Mouse (Mus musculus) G1E (cell line): Measurements from ENCODE around the gene Vmn1r232. TPM values are rescaled to one million over a fixed set of nuclear protein-coding genes. Genes with fewer than 3 reads are reported as not detected.

ENCODE experiments used
- ATAC-seq: 2 replicates; pipeline ENCODE4 v1.8.0; 2016; ENCODE audit warnings: mild to moderate bottlenecking; ENCODE audit not compliant: insufficient number of reproducible peaks, poor library complexity, low FRiP score, severe bottlenecking; ENCODE audit errors: extremely low read depth
- DNase-seq: peaks from one replicate; pipeline ENCODE4 v3.0.0; 2012; ENCODE audit warnings: low spot score
- H3K27me3 ChIP-seq: 2 replicates; pipeline ENCODE4 v1.6.1; 2012; ENCODE audit warnings: mild to moderate bottlenecking, low read length, inconsistent platforms; ENCODE audit not compliant: insufficient read depth
- H3K36me3 ChIP-seq: replicated peaks from 2 replicates; pipeline ENCODE3; 2012; ENCODE audit warnings: mild to moderate bottlenecking, inconsistent platforms
- H3K4me1 ChIP-seq: 2 replicates; pipeline ENCODE4 v1.6.1; 2012; ENCODE audit warnings: low read depth, low read length, inconsistent platforms, mixed read lengths; ENCODE audit not compliant: insufficient read depth
- H3K4me3 ChIP-seq: 2 replicates; pipeline ENCODE4 v1.5.1; 2012; ENCODE audit warnings: low read depth, mild to moderate bottlenecking, inconsistent platforms, low read length, moderate library complexity, mixed read lengths
- H3K9me3 ChIP-seq: replicated peaks from 2 replicates; pipeline ENCODE4 v1.6.1; 2012; ENCODE audit warnings: inconsistent platforms
- CTCF ChIP-seq: IDR thresholded peaks from 2 replicates; pipeline ENCODE4 v1.5.1; 2012; ENCODE audit warnings: low read depth, low read length, inconsistent platforms, mixed read lengths
- GATA1 ChIP-seq: IDR thresholded peaks from 2 replicates; pipeline ENCODE4 v1.6.1; 2012; ENCODE audit warnings: borderline replicate concordance, low read length, inconsistent platforms, mixed read lengths
- GATA2 ChIP-seq: IDR thresholded peaks from 2 replicates; pipeline ENCODE4 v1.6.1; 2012; ENCODE audit warnings: low read depth, low read length, inconsistent platforms, borderline replicate concordance
- POLR2AphosphoS5 ChIP-seq: IDR thresholded peaks from 2 replicates; pipeline ENCODE4 v1.6.1; 2012; ENCODE audit warnings: low read depth, low read length, inconsistent platforms; ENCODE audit not compliant: insufficient replicate concordance
- TAL1 ChIP-seq: conservative IDR thresholded peaks from 2 replicates; pipeline ENCODE4 v1.6.1; 2012; ENCODE audit warnings: low read depth, low read length, inconsistent platforms, mixed read lengths
- polyA plus RNA-seq: library from polyadenylated mRNA; stranded (reverse); fragments of >175 nt; gene quantifications from 2 replicates; pipeline ENCODE4 v1.2.3, GENCODE M21; 2012
- total RNA-seq, 2 experiments: library from RNA; stranded (forward) in 1 of 2; stranded (reverse) in 1 of 2; fragments of 200-1000 nt in 1 of 2; fragments of >200 nt in 1 of 2; fragmentation: Nextera tagmentation in 1 of 2; gene quantifications; 2 replicates each; pipeline ENCODE4 v1.2.3; 2014 to 2017

The Vmn1r232 gene
- total RNA-seq (2014; fragmentation: Nextera tagmentation) (not detected in 2 replicates), total RNA-seq (2017) (0.16 TPM in 1 of 2 replicates, not detected in the other), polyA plus RNA-seq (not detected in 2 replicates)

- Histone ChIP-seq H3K36me3 (no peaks in the 10 kb centered on the region), H3K9me3 (no peaks in the 10 kb centered on the region), H3K27me3 (0 out of 2 replicates have a peak, but pooled peaks cover 3% of the 10 kb centered on the region), H3K4me3 (no peak within 1 kb of the TSS), H3K4me1 (no peaks in the 10 kb centered on the region)
- DNase-seq: no peak
- TF ChIP-seq GATA2 (no peak), POLR2AphosphoS5 (no peak), GATA1 (no peak), TAL1 (no peak), CTCF (no peak)
- ATAC-seq: no peak
Measured at GRCm38 (mm10) chr17:20919614-20920013, at the start of gene Vmn1r232. Vmn1r232 (minus strand) TSS chr17:20919714.

GRCm38 (mm10) chr17:20966681-20967080, 47.2 kb upstream of the Vmn1r232 start:
- H3K4me3 ChIP-seq: no peak overlapping the region
- no peaks in the 10 kb centered on the region for H3K4me1 ChIP-seq
- no peaks in the 10 kb centered on the region for H3K9me3 ChIP-seq
- peaks cover 80% of the 10 kb centered on the region for H3K36me3 ChIP-seq
- ATAC-seq (no peak), DNase-seq (no peak)
- H3K27me3 ChIP-seq: no peaks in the 10 kb centered on the region
- no peak for TF ChIP-seq GATA2
- TF ChIP-seq TAL1: no peak
- TF ChIP-seq GATA1: no peak
- no peak for TF ChIP-seq POLR2AphosphoS5
- TF ChIP-seq CTCF: no peak

DNA sequence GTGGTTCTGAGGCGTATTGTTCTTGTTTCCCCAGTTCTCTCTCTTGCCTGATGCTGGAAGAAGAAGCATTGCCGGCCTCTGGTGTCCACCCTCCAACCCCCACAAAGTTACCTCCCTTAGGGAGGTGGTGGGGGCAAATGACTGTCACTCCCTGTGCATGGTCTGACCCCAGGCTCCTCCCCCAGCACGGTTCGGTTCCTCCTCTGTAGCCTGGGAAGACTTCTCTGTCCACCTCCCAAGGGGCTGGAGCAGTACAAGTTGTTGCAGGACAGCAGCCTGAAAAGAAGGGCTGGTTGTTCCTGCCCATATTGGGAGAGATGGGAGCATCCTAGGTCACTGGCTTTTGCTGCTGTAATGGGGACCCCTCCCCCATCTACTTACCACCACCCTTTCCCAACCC, 45.9 kb upstream of the Vmn1r232 start:
- Histone ChIP-seq H3K4me3 (no peak overlapping the region), H3K9me3 (no peaks in the 10 kb centered on the region), H3K27me3 (no peaks in the 10 kb centered on the region), H3K36me3 (peaks cover 92% of the 10 kb centered on the region), H3K4me1 (no peaks in the 10 kb centered on the region)
- DNase-seq (no peak), ATAC-seq (no peak)
- TF ChIP-seq POLR2AphosphoS5: no peak
- no peak for TF ChIP-seq CTCF
- TF ChIP-seq TAL1: no peak
- TF ChIP-seq GATA1: no peak
- no peak for TF ChIP-seq GATA2

- DNase-seq (no peak), ATAC-seq (no peak)
- H3K27me3 ChIP-seq: no peaks in the 10 kb centered on the region
- TF ChIP-seq POLR2AphosphoS5 (no peak), TAL1 (no peak)
- peaks cover 100% of the 10 kb centered on the region for H3K36me3 ChIP-seq
- no peaks in the 10 kb centered on the region for H3K9me3 ChIP-seq
- no peaks in the 10 kb centered on the region for H3K4me1 ChIP-seq
- H3K4me3 ChIP-seq: no peak overlapping the region
Measured at GRCm38 (mm10) chr17:20960386-20960785, 40.9 kb upstream of the Vmn1r232 start.

GRCm38 (mm10) chr17:20946636-20947035, 27.1 kb upstream of the Vmn1r232 start:
- no peak for ATAC-seq
- TF ChIP-seq GATA2: no peak
- TF ChIP-seq GATA1: no peak
- no peak for TF ChIP-seq POLR2AphosphoS5
- TF ChIP-seq TAL1: no peak
- no peak for TF ChIP-seq CTCF
- no peak for DNase-seq

DNA sequence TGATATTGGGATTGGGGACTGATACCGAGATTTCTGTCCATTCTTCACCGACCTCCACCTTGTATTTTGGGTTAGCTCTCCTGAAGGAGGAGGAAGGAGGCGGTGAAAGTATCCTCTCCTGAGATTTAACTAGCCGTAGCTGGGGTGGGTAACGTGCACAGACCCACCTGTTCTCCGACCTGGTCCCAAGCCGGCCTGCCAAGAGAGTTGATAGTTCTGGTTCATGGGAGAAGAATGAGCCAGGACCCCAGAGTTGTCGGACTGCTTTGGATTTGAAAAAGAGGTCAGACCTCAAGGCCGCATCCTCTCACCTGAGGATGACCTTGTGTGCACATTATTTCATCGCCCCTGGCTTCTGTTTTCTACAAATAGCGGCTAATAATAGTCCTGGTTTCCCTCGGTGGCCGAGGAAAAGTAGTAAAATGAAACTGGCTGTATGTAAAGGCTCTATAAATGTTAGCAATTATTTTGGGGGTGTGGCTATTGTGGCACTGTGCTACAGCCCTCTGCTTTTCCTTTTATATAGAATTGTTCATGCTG, 26.6 kb upstream of the Vmn1r232 start:
- Histone ChIP-seq H3K27me3 (no peaks in the 10 kb centered on the region), H3K36me3 (peaks cover 32% of the 10 kb centered on the region), H3K4me3 (peak overlapping the region; percentile 81), H3K9me3 (no peaks in the 10 kb centered on the region), H3K4me1 (peaks cover 29% of the 10 kb centered on the region)
- TF ChIP-seq GATA1: no peak
- TF ChIP-seq TAL1: no peak
- no peak for TF ChIP-seq POLR2AphosphoS5
- TF ChIP-seq GATA2: no peak
- no peak for TF ChIP-seq CTCF
- ATAC-seq (no peak), DNase-seq (no peak)

More at GRCm38 (mm10) chr17:20946636-20947035, 27.1 kb upstream of the Vmn1r232 start:
- peaks cover 37% of the 10 kb centered on the region for H3K36me3 ChIP-seq
- no peaks in the 10 kb centered on the region for H3K9me3 ChIP-seq
- peaks cover 29% of the 10 kb centered on the region for H3K4me1 ChIP-seq
- H3K27me3 ChIP-seq: no peaks in the 10 kb centered on the region
- peak overlapping the region; percentile 81 for H3K4me3 ChIP-seq
